Mouse (Mus musculus) hindbrain, embryonic 12.5 days (tissue): Measurements from ENCODE around the gene Ociad2. TPM values are rescaled to one million over a fixed set of nuclear protein-coding genes. Genes with fewer than 3 reads are reported as not detected.

ENCODE experiments used
- ATAC-seq: fragments of 200-750 bp; cut with Nextera tagmentation; 2 replicates; pipeline ENCODE4 v1.8.0; 2017; ENCODE audit warnings: moderate TSS enrichment; ENCODE audit not compliant: low FRiP score
- H3K27ac ChIP-seq: fragments of 300-500 bp; sonication (generic); 2 replicates; pipeline ENCODE4 v1.5.1; 2016; ENCODE audit warnings: mild to moderate bottlenecking
- H3K27me3 ChIP-seq: fragments of 300-500 bp; sonication (generic); 2 replicates; pipeline ENCODE4 v1.6.1; 2016; ENCODE audit warnings: mild to moderate bottlenecking
- H3K36me3 ChIP-seq: fragments of 300-500 bp; sonication (generic); 2 replicates; pipeline ENCODE4 v1.6.1; 2016; ENCODE audit warnings: mild to moderate bottlenecking
- H3K4me1 ChIP-seq: fragments of 300-500 bp; sonication (generic); 2 replicates; pipeline ENCODE4 v1.6.1; 2016
- H3K4me2 ChIP-seq: fragments of 300-500 bp; sonication (generic); replicated peaks from 2 replicates; pipeline ENCODE4 v1.6.1; 2016; ENCODE audit warnings: mild to moderate bottlenecking
- H3K4me3 ChIP-seq: fragments of 300-500 bp; sonication (generic); 2 replicates; pipeline ENCODE4 v1.5.1; 2016; ENCODE audit warnings: mild to moderate bottlenecking
- H3K9ac ChIP-seq: fragments of 300-500 bp; sonication (generic); 2 replicates; pipeline ENCODE4 v1.6.1; 2016; ENCODE audit warnings: mild to moderate bottlenecking, moderate library complexity
- H3K9me3 ChIP-seq: fragments of 300-500 bp; sonication (generic); replicated peaks from 2 replicates; pipeline ENCODE4 v1.6.1; 2016; ENCODE audit warnings: mild to moderate bottlenecking
- WGBS: fragments of 180-500 bp; shearing (Covaris S2); methylation state at CpG from one replicate; pipeline ENCODE4 v1.1.7; 2016; 5-methylcytosine and 5-hydroxymethylcytosine counted together
- polyA plus RNA-seq: library from polyadenylated mRNA; unstranded; fragments of >200 nt; fragmentation: Nextera tagmentation; extraction: Ambion mirVana; gene quantifications from 2 replicates; pipeline ENCODE4 v1.2.1, GENCODE M21; 2016

The Ociad2 gene
- polyA plus RNA-seq, 1 experiment from 2014 or later, result 12.7 TPM

DNA sequence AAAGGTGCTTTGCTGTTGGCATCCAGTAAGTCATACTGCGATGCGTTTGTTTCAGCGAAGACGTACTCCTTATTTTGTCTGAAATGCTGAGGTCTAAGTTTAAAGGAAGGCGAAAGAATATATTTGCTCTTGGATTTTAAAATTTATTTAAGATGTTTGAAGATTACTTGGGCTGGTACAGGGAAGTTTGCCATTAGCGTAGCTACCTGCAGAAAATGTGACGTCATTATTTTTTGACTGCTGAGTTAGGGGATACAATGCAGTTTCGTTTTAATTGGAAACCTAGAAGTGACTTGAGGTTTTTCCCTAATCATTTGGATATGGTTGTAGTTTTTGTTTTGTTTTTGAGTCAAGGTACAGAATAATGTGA is 47.4 kb downstream of the Ociad2 start:
- peak overlapping the region; percentile 93 for H3K4me3 ChIP-seq
- no peaks in the 10 kb centered on the region for H3K9me3 ChIP-seq
- WGBS, result 17% methylated on average over 8 of the region's 8 CpGs
- no peak overlapping the region for H3K27ac ChIP-seq
- peaks cover 20% of the 10 kb centered on the region for H3K36me3 ChIP-seq
- peak overlapping the region; percentile 92 for H3K9ac ChIP-seq
- no peaks in the 10 kb centered on the region for H3K27me3 ChIP-seq
- H3K4me1 ChIP-seq, result peaks cover 5% of the 10 kb centered on the region; the same call in 1 of the 2 replicates
- ATAC-seq, result no peak
- H3K4me2 ChIP-seq, result peak overlapping the region; percentile 70

DNA sequence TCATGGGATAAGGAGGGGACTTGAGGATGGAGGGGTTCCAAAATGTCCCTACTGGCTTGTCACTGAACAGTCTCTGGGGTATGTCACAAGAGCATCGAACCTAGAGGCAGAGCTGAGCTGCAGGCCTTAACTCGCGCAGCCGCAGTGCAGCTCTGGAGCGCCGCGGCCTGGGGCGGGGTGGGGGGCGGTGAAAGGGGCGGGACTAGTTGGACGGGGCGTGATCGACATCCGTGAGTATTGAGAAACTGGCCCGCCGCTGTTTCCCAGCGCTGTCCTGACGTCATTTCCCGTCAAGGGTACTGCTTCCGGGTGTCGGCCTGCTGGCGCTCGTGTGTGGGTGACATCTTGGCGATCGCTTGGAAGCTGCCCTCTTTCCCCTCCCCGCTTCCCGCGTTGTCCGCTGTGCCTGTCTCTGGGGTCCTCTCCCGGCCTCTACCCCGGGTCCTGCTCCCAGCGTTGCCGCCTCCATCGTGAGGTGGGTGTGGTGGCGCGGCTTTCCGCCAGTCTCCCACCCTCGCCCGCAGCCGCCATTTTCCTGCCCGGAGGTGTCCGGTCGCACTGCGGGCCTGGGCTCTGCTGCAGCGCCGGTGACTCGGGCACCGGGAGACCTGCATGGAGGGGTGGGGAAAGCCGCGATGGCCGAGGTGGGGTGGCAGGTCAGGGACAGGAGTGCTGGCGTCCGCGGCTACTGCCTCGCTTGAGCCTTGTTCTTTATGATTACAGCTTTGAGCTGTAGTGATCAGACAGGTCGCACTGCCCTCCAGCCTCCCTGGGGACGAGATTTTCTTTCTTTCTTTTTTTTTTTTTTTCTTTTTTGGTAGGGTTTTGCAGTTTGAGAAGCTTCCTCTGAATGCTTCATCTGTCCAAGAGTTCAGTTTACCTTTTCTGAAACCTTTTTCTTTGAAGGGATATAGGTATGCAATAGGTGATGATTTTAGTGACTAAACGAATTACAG is 48.0 kb downstream of the Ociad2 start, which contains the start of gene Ociad1:
Gene Ociad1 (plus strand): TSS at position 283 of the 956 bp plus-strand sequence.
- no peaks in the 10 kb centered on the region for H3K9me3 ChIP-seq
- under 1% methylated on average over 54 of the region's 58 CpGs for WGBS
- H3K4me1 ChIP-seq, result peaks cover 5% of the 10 kb centered on the region; the same call in 1 of the 2 replicates
- H3K4me3 ChIP-seq, result peak within 1 kb of the TSS; percentile 93
- peak within 1 kb of the TSS; percentile 92 for H3K9ac ChIP-seq
- H3K4me2 ChIP-seq, result peak within 1 kb of the TSS; percentile 70
- H3K27ac ChIP-seq, result peak within 1 kb of the TSS; percentile 93
- peaks cover 19% of the 10 kb centered on the region for H3K36me3 ChIP-seq
- H3K27me3 ChIP-seq, result no peaks in the 10 kb centered on the region
- ATAC-seq, result peak; percentile 99

DNA sequence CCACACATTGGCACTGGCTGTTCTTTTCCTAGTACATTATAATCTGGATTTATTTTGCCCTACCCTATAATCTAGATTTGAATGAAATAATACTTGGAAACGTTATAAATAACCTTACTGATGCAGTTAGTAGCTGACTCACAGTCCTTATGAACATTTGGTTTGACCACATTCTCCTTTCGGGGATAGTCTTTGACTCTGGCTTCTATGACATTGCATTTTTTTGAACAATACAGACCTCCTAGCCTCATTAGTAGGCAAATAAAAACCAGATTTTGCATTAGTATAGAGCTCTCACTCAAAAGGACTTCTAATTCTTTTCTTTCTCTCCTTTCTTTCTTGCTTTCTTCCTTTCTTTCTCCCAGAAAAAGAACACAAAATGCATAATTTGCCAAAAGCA is 50.9 kb downstream of the Ociad2 start:
- Histone ChIP-seq H3K4me1 (peaks cover 3% of the 10 kb centered on the region; the same call in 1 of the 2 replicates), H3K27me3 (no peaks in the 10 kb centered on the region), H3K4me3 (no peak overlapping the region), H3K4me2 (no peak overlapping the region), H3K9ac (no peak overlapping the region), H3K36me3 (peaks cover 1% of the 10 kb centered on the region), H3K9me3 (no peaks in the 10 kb centered on the region), H3K27ac (no peak overlapping the region)
- no peak for ATAC-seq
- 63% methylated on average over 2 of the region's 2 CpGs for WGBS

DNA sequence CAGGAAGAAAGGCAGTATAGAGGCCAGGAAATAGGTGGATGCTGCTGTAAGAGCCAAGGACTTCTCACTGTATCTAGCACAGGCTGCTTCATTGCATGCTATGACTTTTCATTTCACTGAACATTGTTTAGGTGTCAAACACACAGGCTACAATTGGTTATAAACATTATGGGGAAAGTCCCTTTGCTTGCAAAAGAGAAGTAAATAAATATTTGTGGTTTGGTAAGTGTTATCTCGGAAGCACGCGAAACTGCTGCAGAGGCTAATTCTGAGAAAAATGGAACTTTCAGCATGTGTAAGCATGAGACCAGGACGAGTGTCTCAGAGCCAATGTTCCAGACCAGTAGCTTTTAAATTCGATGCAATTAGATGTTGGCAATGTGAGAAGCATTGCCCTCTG is 54.2 kb downstream of the Ociad2 start:
- Histone ChIP-seq H3K36me3 (no peaks in the 10 kb centered on the region), H3K9me3 (no peaks in the 10 kb centered on the region), H3K9ac (no peak overlapping the region), H3K4me1 (no peaks in the 10 kb centered on the region), H3K27ac (no peak overlapping the region), H3K4me2 (no peak overlapping the region), H3K27me3 (no peaks in the 10 kb centered on the region), H3K4me3 (no peak overlapping the region)
- ATAC-seq, result no peak
- 90% methylated on average over 5 of the region's 5 CpGs for WGBS

DNA sequence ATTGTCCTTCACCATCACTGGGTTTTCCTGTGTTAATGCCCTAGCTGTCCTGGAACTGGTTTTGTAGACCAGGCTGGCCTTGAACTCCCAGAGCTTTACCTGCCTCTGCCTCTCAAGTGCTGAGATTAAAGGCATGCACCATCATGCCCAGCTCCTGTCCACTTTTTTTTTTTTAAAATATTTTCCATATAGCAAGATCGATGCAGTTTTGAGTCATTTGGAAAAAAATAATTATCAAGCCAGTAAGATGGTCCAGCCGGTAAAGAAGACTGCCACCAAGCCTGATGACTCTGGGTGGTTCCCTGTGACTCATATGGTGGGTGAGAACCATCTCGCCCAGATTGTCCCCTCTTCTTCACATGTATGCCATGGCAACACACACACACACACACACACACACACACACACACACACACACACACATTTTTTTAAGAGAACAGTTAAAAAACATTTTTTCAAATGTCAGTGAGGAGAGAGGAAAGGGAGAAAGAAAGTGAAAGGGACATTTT is 55.3 kb downstream of the Ociad2 start:
- H3K4me3 ChIP-seq, result no peak overlapping the region
- no peaks in the 10 kb centered on the region for H3K27me3 ChIP-seq
- ATAC-seq, result no peak
- H3K4me1 ChIP-seq, result no peaks in the 10 kb centered on the region
- no peaks in the 10 kb centered on the region for H3K9me3 ChIP-seq
- no peak overlapping the region for H3K4me2 ChIP-seq
- H3K9ac ChIP-seq, result no peak overlapping the region
- WGBS, result 83% methylated on average over 3 of the region's 3 CpGs
- H3K27ac ChIP-seq, result no peak overlapping the region
- no peaks in the 10 kb centered on the region for H3K36me3 ChIP-seq

DNA sequence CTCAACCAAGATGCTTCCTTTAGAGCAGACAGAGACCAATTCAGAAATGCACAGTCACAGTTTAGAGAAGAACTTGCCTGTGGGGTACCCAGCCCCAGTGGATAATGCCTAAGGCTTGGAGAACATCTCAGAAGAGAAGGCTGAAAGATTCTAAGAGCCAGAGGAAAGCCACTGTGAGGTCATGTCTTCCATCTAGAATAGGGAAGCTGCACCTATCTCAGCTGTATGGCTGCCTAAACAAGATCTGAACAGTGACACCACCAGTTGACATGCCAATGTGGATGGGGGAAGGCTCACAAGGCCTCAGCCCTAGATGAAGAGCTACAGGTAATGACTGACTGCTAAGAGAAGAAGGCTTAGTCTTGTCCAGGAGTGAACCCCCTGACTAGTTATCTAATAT is 56.8 kb downstream of the Ociad2 start:
- Histone ChIP-seq H3K27me3 (no peaks in the 10 kb centered on the region), H3K36me3 (no peaks in the 10 kb centered on the region), H3K9ac (no peak overlapping the region), H3K4me1 (peaks cover 3% of the 10 kb centered on the region; the same call in 1 of the 2 replicates), H3K4me2 (no peak overlapping the region), H3K9me3 (no peaks in the 10 kb centered on the region), H3K27ac (no peak overlapping the region), H3K4me3 (no peak overlapping the region)
- no peak for ATAC-seq

DNA sequence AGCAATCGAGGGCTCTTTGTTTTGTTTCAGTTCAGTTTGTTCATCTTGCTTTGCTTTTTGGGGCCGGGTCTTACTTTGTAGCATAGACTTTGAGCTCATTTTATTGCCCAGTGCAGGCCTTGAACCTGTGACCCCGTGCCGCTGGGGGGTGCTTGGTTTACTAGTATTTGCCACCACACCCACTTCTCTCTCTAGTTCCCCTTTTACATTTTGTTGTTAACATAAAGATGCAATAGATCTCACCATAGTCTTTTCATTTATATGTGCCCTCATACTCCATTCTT is 60.3 kb downstream of the Ociad2 start:
- Histone ChIP-seq H3K4me3 (no peak overlapping the region), H3K9me3 (no peaks in the 10 kb centered on the region), H3K4me2 (no peak overlapping the region), H3K27ac (no peak overlapping the region), H3K9ac (no peak overlapping the region), H3K4me1 (peaks cover 3% of the 10 kb centered on the region; the same call in 1 of the 2 replicates), H3K36me3 (no peaks in the 10 kb centered on the region), H3K27me3 (no peaks in the 10 kb centered on the region)
- WGBS, result 78% methylated on average over 4 of the region's 4 CpGs
- no peak for ATAC-seq

DNA sequence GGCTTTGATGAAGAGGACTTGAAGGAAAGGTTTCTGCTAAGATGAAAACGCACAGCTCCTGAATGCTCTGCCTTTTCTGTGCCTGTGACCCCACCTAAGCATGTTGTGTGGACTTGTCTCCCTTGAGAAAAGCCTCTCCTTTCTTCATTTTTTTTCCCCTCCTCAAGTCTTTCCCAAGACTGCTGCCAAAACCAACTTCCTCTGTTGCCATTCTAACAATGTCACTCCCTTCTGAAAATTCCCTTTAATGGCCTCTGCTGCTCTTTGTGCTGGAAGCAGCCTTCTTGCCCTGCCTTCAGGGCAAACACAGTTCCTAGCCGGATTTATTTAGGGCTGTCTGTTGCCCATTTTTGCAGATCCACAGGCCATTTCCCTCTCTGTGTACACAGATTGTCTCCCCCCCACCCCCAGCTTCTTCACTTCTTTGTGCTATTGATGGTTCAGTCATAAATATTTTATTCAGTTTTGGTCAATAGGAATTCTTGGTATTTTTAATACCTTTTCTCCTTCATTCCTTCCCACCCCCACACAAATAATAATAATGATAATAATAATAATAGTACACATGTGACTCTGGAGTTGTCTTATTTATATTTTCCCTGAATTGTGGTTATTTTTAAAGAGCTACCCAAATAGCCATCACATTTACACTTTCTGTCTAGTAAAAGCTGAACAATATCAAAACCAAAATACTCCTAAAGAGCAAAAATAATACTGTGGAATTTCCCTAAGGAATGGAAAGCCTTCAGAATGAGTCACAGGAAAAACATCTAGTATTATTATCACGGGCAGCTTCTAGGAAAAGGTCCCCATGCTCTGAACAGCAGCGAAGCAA is 60.9 kb downstream of the Ociad2 start:
- 62% methylated on average over 4 of the region's 4 CpGs for WGBS
- Histone ChIP-seq H3K4me1 (peaks cover 3% of the 10 kb centered on the region; the same call in 1 of the 2 replicates), H3K36me3 (no peaks in the 10 kb centered on the region), H3K9me3 (no peaks in the 10 kb centered on the region), H3K9ac (no peak overlapping the region), H3K4me3 (no peak overlapping the region), H3K27me3 (no peaks in the 10 kb centered on the region), H3K4me2 (no peak overlapping the region), H3K27ac (no peak overlapping the region)
- ATAC-seq, result no peak

DNA sequence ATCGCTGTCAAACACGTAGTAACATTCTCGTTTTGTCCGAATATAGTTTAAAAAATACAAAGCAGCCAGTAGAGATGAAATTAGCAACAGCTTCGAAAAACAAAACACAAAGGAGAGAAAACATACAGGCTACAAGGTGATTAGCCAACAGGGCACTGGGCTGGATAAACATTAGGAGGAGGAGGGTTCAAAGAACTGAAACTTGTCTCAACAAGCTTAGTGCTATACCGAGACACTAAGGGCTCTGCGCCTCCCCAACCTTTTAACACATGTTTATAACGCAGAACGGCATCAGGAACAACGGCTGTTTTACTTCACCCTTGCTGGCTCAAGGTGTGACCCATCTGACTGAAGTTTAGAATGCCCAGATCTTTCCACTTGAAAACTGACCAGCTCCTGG is 61.6 kb downstream of the Ociad2 start:
- Histone ChIP-seq H3K4me2 (no peak overlapping the region), H3K9ac (no peak overlapping the region), H3K4me3 (no peak overlapping the region), H3K36me3 (no peaks in the 10 kb centered on the region), H3K27me3 (no peaks in the 10 kb centered on the region), H3K9me3 (no peaks in the 10 kb centered on the region), H3K4me1 (peaks cover 3% of the 10 kb centered on the region; the same call in 1 of the 2 replicates), H3K27ac (no peak overlapping the region)
- 75% methylated on average over 10 of the region's 10 CpGs for WGBS
- ATAC-seq, result no peak

DNA sequence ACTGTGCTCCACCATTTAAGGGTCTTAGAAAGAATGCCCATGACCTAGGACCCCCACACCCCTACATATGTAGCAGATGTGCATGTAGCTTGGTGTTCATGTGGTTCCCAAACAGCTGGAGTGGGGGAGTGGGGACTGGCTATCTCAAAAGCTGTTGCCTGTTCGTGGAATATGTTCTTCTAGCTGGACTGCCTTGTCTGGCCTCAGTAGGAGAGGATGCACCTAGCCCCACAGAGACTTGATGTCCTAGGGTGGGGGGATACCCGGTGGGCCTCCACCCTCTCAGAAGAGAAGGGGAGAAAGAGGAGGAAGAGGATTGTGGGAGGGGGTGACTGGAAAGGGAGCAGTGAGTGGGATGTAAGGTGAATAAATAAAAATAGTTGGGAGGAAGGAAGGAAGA is 65.9 kb downstream of the Ociad2 start:
- H3K36me3 ChIP-seq, result no peaks in the 10 kb centered on the region
- H3K27ac ChIP-seq, result no peak overlapping the region
- ATAC-seq, result no peak
- H3K4me1 ChIP-seq, result peaks cover 5% of the 10 kb centered on the region; the same call in 1 of the 2 replicates
- no peaks in the 10 kb centered on the region for H3K9me3 ChIP-seq
- WGBS, result 87% methylated on average over 2 of the region's 2 CpGs
- H3K4me2 ChIP-seq, result no peak overlapping the region
- no peak overlapping the region for H3K9ac ChIP-seq
- H3K4me3 ChIP-seq, result no peak overlapping the region
- H3K27me3 ChIP-seq, result no peaks in the 10 kb centered on the region

DNA sequence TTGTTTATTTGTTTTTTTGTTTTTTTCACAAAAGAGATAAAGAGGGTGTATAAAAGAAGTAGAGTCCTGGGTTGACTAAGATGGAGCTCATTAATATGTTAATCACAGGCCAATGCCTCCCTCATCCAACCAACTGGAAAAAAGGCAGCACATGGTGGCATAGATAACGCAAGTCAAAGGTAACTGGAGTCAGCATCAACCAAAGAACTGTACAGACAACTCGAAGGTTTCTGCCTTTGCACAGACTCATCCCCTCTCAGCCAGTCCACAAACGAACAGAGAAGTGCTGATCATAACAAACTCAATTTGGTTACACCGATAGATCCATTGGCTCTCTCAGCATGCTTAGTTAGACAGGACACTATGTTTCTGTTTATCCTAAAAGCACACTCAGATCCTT is 67.7 kb downstream of the Ociad2 start:
- Histone ChIP-seq H3K36me3 (no peaks in the 10 kb centered on the region), H3K9ac (no peak overlapping the region), H3K27me3 (no peaks in the 10 kb centered on the region), H3K4me2 (no peak overlapping the region), H3K4me1 (0 out of 2 replicates have a peak, but pooled peaks cover 2% of the 10 kb centered on the region), H3K9me3 (no peaks in the 10 kb centered on the region), H3K27ac (no peak overlapping the region), H3K4me3 (no peak overlapping the region)
- 70% methylated on average over 4 of the region's 4 CpGs for WGBS
- no peak for ATAC-seq
